Mouse (Mus musculus) NIH3T3 (cell line): ENCODE measurements around the gene Parp16.

Experiments used
- DNase-seq: peaks from one replicate; pipeline ENCODE4 v3.0.0-alpha.2; 2012; ENCODE audit warnings: low read depth

The Parp16 gene

DNA sequence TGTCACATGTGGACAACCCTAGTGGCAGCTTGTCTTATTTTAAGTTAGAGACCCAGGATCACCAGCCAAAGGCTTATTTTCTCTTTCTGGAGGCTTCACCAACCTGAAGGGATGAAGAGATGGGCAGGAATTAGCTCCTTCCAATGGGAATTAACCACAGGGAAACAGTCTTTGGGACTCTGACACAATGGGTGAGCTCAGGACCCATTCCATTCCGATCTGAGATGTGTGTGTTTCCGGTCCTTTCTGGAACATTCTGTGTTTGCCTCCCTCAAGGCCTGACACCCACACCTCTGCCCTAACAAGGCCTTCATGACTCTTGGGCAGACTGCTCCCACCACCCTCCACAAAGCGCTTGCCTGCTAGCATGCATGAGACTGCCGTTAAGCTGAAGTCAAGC, at the start of gene Parp16:
Gene Parp16 (plus strand): TSS at position 301 of the 400 bp plus-strand sequence.
- no peak for DNase-seq

DNA sequence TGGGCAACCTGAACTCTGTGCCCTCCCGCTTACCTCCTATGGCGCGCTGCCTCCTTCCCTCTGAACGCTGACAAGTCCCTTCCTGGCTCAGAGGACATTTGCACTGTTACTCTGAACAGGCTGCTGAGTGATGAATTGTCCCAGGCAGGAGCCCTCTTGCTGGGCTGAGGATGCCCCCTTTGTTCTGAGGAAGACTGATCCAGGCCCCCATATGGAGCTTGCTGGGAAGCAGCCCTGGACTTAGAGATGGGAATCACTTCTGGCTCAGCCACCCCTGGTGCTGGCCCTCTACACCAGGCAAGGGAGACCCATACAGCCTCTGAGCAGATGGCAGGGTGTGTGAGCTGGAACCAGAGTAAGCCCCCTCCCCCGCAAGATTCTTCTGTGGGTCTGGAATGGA, 49.2 kb upstream of the Parp16 start:
- no peak for DNase-seq

DNA sequence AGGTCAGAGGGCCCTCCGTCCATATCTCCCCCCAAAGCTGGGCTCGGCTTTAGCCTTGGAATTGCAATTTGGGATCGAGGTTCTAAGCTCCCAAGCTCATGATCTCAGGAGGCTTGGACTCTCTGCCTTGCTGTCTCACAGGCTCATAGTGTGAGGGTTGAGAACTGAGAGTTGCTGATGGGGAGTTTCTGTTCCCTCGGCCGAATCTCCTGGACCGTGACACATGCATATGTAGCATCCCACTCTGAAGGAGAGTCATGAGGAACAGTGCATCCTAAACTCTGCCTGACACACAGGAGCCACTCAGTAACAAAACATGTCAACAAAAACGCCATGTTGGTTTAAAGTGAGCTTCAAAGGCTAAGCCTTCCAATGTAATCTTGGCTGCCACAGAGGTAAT, 46.6 kb upstream of the Parp16 start:
- no peak for DNase-seq

DNA sequence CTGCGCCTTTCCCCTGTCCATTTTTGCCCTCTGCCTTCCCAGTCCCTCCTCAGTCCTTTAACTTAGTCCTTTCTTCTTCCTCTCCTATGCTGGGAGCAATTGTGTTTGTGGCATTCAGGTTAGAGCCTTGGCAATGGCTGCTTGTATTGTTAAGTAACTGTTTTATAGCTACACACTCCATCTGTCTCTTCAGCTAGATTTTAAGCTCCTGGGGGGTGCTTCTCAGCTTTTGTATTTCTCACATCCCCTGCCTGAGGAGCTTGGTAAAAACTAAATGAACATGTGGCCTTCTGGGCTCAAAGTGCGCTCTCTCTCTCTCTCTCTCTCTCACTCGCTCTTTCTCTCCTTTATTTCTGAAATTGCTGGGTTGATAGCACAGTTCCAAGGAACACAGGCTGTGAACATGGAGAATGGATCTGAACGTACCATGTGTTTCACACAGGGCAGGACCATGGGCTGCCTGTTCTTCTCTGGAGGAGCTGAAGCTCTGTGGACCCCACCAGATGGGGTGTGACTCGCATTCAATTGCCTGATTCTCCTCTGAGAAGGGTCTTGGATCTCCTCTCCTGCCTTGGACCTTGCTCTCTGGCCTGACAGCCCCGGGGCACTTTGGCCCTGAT, 42.3 kb upstream of the Parp16 start:
- no peak for DNase-seq

DNA sequence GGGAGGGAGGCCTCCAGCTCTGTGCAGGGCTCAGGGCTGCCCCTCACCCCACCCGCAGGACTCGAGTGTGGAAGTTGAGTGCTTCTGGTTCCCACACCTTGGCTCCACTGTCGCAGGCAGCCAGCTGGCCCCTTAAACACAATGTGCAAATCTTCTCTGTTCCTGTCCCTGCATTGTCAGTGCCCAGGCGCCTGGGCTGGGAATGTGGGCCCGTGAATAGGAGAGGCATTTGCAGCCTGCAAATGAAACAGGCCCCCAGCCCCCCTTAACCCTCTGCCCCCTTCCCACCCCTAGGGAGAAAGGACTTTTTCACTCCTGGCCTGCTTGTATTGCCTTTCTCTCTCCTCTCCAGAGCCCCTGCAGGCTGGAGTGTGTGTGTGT, 41.8 kb upstream of the Parp16 start:
- DNase-seq = no peak

DNA sequence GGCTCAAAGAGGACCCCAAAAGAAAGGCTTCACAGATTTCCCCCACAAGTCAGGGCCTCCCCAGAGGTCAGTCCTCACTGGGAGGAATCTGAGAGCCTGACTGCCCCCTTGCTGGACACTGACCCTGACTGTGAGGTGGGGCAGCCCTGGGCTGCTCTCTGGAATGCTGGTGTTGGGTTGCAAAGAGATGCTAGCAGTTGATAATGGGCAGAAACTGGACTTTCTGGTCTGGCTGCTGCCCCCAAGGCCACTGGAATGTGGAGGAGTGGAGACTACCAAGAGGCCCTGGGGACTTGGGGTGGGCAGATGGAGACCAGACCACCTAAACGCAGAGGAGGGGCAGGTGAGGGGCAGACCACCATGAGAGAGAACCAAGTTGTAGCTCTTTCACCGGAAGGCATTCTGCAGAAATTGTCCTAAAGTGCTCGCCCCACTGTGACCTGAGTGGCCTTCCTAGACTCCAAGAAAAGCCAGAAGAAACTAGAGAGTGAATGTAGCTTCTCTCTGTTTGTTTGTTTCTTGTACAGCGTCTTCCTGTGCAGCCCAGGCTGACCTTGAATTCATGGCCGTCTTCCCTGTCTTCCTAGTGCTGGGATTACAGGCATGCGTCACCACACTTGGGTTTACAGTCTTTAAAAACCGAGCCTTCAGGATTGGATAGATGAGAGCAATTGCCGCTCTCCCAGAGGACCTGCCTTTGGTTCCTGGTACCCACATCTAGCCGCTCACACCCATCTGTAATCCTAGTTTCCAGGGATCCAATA, 40.3 kb upstream of the Parp16 start:
- DNase-seq = no peak

DNA sequence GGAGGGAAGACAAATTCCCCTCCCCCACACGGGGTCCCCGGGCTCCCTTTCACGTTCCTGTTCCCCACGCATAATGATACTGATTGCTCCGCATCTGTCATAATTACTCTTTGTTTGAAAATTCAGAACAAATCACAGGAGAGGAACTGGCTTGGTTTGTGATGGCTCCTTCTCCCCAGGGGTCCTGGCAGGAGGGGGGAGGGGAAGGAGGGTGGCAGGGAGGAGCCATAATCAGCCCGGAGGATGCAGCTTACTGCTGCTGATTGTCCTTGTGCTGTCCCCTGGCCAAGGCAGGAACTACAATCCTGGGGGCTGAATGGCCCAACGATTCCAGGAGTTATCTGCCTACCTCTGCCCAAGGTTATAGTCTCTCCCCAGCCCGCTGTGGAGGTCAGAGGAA, 38.5 kb upstream of the Parp16 start:
- DNase-seq = no peak

DNA sequence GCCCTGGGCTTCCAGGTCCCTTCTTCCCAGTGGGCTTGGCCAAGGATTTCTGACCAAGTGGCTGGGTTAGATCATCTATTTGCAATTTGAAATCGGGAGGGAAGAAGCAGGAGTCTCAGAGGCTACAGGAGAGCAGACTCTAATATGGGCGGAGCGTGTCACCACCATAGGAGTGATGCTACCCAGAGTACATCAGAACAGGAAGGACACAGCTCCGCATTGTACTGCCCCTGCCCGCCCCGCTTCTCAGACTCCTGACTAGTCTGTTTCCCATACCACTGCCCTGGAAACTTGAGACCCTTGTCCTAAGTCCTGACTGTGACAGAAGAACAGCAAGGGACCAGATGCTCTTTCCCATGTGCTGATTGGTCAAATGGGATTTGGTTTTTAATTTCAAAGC, 37.5 kb upstream of the Parp16 start:
- no peak for DNase-seq

DNA sequence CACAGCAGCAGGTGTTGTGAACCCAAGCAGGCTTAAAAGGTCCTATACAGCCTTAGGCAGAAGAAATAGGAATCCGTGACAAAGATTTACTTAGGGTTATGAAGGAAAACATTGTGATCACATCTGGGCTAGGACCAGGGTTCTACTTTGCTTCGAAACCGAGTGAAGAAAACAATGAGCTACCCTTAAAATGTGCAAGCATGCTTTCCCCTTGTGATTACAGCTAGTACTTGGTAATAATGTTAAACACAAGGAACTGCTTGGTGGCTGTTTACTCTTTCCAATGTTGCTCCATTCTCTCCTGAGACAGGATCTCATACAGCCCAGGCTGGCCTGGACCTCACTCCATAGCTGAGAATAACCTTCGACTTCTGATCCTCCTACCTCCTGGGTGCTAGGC, 34.0 kb upstream of the Parp16 start:
- no peak for DNase-seq

DNA sequence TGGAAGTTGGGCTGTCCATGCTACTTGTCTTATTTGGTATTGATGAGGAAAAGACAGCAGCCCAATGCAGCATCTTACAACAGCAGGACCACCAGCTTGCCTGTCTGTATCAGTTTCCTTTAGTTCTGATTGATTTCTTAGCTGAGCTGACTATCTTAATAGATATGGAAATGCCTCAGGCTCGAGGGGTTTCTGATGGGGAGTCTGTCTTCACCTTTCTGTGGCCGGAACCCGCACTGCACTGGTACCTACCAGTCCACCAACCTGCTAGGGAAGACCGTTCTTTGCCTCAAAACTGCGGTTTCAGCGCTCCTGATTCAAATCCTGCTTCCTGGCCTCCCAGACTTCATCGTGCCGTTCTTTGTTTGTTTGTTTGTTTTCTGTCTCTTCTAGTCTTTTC, 33.3 kb upstream of the Parp16 start:
- DNase-seq = no peak

DNA sequence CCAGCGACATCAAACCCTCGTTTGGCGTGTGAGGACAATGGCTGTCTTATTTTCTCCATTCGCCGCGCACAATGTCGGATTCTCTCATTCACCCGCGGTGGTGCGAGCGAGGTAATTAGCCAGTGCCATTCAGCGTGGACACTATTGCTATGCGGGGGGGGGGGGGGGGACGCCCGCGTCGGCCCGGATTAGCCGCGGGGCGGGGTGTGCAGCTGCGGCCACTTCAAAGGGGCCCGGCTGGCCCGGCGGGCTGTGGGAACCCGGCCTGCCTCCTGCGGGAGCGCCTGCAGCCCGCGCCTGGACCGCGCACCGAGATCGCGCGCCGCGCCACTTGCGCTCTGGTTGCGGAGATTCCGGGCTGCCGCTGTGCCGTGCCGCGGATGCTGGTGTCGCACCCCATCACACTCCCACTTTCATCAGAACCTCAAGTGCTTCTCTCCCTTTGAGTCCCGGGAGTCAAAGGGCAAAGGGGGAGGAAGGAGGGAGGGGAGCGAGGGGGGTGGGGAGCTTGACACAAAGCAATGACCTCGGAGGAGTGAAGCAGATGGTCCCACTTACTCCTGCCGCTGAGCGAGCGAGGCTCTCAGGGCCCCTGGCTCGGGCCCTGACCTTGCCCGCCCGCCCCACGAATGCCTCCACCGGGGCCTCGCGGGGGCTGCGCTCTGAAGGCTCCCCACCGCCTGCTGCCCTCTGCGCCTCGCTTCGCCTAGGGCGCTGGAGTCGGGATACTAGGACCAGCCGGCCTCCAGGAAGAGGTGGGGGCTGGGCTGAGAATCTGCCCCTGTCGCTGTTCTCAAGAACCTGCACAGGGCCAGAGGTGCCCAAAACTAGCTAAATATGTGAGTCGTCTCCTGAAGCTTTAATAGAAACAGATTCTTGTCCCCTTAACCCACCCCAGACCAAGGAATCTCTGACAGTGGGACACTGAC, 32.2 kb upstream of the Parp16 start:
- DNase-seq = no peak

DNA sequence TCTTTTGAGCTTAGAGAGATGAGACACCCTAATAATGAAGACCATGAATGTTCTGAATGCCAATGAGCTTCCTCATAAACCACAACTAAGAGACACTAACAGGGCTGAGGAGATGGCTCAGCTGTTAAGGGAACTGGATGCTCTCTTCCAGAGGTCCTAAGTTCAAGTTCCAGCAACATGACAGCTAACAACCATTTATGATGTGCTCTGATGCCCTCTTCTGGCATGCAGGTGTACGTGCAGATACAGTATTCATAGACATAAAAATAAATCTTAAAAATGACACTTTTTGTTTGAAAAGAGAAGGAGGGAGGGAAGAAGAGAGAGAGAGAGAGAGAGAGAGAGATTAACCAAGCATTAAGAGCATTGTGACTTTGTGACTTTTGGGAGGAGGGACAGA, 30.3 kb upstream of the Parp16 start:
- DNase-seq = peak; percentile 27

DNA sequence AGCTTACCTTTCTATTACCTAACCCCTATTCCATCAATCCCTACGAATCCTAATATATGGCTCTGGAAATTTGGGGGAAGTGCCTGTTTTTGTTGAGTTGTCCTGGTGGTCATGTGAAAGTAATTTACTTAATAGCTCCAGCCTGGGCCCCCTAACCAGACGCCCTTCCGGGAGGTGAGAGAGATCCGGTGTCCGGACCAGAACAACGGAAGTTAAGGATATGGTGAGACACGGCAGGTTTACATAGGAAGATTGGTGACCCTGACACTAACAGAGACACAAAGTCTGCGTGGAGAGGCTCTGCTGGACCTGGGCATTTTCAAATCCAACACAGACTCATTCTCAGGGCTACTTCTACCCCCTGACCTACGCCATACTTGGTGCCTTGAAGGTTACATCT, 28.8 kb upstream of the Parp16 start:
- DNase-seq = no peak

DNA sequence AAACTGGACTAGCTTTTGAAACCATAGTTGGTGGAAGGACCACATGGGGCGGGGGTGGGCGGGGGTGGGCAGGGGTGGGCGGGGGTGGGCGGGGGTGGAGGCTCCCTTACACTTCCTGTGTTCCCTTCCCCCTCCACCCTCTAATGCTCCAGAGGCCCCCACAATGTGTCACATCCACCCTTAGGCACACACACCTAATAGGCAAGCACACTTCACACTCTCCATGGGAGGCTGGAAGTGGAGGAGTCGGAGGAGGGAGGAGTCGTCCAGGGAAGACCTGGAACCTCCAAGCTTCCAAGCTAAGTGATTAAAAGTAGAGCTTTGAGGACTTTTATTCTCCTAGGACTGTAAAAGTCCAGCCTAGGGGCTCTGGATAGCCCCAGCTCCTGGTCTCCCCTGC, 26.6 kb upstream of the Parp16 start:
- no peak for DNase-seq

DNA sequence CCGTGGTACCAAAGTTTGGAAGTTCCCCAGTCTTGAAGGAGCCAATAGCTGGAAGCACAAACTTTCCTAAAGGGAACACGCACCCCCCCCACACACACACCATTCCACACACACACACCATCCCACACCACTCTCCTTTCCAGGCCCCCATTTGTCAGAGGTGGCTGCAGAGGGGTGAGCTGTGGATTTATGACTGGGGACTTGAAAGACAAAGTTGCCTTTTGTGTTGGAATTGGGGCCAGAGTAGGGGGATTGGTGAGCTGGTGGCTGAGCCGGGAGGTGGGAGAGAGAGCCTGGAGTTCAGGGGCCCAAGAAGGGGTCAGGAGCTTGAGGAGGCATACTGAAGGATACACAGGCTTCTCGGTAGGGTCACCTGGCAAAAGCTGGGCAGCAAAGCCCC, 26.2 kb upstream of the Parp16 start:
- DNase-seq = no peak

DNA sequence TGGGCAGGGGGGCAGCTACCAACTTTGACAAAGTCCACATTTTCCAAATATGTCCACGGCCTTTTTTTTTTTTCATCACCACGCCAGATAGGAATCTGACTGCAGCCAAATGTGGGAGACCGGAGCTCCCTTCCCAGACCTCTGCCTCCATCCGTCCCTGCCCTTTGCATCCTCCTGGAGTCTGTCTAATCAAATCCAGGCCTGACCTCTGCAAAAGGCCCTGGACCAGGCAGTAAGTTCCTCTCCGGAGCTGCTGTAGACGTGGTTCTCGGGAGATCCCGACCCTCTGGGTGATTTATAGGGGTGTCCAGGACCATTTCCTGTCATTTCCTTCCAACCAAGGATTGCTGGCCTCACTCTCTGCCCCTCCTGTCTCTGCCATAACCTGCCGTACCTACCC, 22.5 kb upstream of the Parp16 start:
- DNase-seq = no peak

DNA sequence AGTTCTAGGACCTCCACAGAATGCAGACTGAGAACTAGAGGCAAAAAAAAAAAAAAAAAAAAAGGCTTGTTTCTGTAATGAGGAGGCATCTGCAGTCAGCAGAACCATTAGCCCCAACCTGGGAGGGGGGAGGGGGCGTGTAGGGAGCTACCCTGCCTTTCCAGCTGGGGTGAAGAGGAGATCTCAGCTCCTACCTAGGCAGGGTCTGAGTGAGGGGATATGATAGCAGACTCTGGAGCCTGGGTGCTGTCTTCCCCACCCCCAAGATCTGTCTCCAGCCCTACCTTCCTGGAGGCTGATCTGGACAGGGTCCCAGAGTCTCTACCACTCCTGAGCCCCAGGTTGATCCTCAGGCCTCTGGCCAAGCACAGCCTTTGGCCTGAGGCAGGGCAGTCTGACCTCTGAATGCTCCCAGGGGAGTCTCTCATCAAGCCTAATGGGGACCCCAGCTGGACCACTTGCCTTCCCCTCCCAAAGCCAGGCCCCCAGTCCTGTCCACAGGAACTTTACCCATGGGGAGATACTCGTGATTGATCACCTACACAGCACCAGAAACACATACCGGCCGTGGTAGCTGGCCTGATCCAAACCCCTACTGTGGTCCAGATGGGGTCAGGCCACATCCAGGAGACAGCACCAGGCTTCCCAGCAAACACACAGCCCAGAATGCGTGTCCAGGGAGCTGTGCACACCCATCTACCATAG, 19.8 kb upstream of the Parp16 start:
- DNase-seq = no peak

DNA sequence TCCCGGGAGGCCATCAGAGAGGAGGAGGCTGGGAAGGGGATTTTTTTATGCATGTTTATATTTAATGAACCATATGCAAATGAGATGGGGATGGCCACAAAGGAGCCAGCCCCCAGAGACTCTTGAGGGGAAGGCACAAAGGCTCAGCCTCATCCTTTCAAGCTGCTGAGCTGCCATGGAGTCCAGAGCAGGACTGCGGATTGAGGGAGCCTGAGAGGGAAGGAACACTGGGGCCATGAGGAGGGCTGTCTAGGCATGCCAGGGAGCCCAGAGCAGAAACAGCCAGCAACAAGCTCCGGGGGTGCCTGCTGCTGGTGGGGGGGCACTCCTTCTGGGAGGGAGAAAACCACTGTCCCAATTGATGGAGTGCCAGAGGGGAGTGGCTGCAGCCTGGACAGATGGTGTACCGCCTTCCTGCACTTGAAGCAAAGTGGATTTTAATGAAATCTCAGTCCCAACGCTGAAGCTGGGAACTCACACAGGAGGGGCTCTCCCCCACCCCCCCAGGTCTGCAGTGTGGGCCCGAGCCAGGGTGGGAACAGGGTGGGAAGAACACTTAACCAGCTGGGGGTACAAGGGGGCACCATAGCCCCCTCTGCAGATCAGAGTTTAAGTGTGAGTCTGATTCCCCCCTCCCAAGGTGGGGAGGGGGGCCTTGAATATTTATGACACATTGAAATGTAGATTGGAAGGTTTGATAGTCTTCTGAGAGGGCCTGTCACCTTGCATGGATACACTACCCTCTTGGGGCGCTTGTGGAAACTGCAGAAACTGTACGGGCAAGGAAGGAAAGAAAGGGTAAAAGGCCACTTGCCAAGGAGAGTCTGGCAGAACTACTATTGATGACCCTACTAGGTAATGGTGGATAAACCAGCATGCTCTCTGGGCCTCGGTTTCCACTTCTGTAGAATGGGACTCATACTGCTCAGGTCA, 18.9 kb upstream of the Parp16 start:
- DNase-seq = no peak

DNA sequence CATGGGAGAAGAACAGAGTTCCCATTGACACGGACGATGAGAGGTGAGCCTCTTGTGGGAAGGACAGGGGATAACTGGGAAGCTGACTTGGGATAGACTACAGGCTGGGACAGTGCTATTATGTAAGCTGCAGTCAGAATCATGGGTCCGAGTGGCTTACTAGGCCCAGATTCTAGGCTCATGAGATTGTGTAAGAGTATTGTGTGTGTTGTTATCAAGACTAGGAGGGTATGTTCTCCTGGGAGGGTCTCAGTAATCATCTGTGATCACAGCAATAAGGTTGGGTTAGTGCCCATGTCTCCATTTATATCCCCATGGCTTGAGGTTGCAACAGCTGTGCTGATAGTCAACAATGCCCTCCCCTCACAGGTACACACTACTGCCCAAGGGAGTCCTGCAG, 17.7 kb upstream of the Parp16 start:
- DNase-seq = no peak

DNA sequence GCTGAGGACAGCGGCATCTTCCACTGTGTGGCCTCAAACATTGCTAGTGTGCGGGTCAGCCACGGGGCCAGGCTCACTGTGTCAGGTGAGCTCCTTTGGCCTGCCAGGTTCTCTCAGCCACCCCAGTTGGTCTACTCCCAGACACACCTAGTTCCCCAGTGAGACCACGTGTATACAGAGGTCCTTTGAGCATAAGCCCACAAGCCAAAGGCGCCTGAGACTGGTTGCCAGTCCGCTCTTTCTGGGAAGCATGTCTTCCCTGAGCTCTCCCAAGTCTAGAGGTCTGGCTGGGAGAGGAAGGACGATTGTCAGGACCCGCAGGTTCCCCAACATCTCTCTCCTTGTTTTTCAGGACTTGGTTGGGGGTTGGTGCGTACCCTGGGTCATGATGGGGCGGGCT, 17.2 kb upstream of the Parp16 start:
- no peak for DNase-seq
